Mouse (Mus musculus) olfactory bulb, adult 2 months (tissue): ENCODE data around the gene Ngb.

Experiments
- CTCF ChIP-seq: fragments of 200-500 bp; IDR thresholded peaks from 2 replicates; pipeline ENCODE4 v1.5.1; 2012; ENCODE audit warnings: low read depth, mild to moderate bottlenecking, low read length, moderate library complexity; ENCODE audit not compliant: insufficient read depth
- POLR2A ChIP-seq: fragments of 200-500 bp; IDR thresholded peaks from 2 replicates; pipeline ENCODE4 v1.6.1; 2012; ENCODE audit warnings: mild to moderate bottlenecking, low read depth, low read length, moderate library complexity; ENCODE audit not compliant: insufficient read depth

DNA sequence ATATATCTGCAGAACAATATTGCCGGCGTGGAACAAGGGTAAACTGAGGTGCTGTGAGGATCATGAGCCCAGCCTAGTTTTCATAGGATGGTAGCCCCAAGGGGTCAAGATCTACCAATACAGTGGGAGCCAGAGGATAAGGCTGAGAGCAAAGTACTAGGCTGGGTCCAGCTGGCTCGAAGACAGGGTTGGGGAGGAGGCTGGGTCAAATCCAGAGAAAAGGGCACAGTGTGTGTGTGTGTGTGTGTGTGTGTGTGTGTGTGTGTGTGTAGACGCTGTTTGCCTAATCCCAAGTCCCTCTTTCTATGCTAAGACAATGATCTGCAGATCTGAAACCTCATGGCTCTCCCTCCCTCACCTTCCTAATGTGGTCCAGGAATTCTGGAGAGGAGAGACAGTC is 2.0 kb downstream of the Ngb start:
- no peak for TF ChIP-seq CTCF
- TF ChIP-seq POLR2A = no peak
